Mouse (Mus musculus) thymus, postnatal 25 days (tissue): Measurements from ENCODE around the gene Gpt2.

Experiments
- DNase-seq: peaks from one replicate; pipeline ENCODE4 v3.0.0; 2022

Gene Gpt2

GRCm38 (mm10) chr8:85492125-85492875, at the start of gene Gpt2:
Gpt2 (plus strand) TSS chr8:85492576.
- peak; percentile 88 for DNase-seq

DNA sequence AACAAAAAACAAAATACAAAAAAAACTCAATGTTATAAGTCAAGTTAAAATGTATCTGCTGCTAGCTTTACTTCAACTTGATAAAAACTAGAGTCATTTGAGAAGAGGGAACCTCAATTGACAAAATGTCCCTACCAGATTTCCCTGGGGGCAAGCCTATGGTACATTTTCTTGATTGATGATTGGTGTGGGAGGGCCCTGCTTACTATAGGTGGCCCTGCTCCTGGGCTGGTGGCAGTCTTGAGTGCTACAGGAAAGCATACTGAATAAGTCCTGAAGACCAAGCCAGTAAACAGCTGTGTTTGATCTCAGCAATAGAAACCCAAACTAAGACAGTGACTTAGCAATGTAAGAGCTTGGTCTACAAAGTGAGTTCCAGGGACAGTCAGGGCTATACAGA, 48.3 kb upstream of the Gpt2 start:
- DNase-seq: no peak

DNA sequence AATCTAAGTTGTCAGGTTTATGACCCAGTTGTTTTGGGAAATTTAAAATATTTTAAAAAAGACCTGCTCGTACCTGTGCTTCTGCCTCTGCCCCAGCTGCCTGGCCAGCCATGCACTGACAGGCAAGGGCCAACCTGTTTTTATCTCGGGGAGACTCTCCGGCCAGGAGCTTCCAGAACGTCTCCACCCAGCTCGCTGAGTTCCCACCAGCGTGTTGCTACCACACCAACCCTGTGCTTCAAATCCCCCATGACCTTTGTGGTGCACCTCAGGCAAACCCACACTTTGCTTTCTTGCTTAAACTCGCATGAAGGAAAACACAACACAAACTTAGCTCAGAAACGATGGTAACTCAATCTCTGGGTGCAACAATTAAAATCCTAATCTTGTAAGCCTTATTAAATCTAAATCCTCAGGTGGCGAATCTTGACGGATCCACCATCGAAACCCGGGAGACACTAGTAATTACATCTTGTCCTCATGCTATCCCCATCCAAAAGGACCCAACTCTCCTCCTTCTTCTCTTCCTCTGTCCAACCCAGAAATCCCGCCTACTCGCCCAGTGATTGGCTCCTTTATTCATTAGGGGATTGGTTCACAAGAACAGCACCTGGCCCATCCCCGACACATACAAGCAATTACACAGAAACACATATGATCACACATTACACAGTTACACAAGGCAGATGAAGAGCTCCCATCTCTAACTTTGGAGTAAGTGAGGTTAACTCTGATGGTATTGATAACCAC, 46.3 kb upstream of the Gpt2 start:
- no peak for DNase-seq

- DNase-seq: no peak
These were observed 42.0 kb upstream of the Gpt2 start for GRCm38 (mm10) chr8:85450335-85450734.

DNA sequence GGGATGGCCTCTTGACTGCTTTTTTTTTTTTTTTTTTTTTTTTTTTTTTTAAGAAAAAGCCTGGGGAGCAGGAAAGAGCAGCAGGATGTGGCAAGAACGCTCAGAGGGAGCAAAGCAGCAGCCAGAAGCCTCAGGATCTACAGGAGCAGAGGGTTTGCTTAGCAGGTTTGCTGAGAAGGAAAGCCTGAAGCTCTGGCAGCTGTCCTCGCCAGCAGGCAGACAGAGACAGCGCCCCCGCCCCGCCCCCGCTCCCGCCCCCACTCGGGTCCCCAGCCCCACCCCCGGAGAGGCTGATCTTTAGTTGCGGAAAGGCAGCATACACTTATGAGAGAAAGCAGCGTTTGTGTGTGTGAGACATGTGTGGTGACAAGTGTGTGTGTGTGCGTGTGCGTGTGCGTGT, 40.0 kb upstream of the Gpt2 start:
- peak; percentile 38 for DNase-seq

DNA sequence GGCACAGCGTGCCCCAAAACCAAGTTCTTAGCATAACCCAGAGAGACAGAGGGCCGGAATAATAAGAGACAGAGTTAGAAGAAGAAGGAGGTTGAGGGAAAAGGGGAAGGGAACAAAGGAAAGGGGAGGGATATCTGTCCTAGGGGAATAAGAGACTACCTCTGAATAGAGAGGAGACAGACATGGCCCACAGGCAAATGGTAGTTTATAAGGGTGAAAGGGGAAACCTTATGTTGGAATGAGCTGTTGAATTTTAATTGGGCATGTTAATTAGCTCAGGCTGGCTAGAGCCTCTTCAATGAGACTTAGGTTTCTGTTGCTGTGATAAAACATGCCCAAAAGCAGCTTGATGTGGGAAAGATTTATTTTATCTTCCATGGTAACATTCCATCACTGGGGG, 39.1 kb upstream of the Gpt2 start:
- no peak for DNase-seq

DNA sequence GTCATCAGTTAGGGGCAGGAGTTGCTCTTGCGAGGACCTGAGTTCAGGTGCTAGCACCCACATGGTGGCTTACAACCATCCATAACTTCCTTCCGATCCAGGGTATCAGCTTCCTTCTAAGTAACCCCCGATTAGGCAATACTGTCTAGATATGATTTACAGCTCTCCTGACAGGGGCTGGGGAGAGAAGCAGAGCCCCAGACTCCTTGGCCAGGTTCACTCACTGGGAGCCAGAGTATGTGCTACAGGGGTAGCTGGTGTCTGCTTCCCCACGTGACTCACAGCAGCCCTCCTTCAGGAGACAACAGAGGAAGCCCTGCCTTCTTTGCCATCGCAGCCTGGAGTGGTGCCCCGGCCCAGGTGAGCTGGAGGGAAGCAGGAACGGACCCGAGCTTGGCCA, 37.6 kb upstream of the Gpt2 start:
- DNase-seq: no peak

GRCm38 (mm10) chr8:85456536-85456935, 35.8 kb upstream of the Gpt2 start:
- DNase-seq: peak; percentile 58

GRCm38 (mm10) chr8:85459582-85459981, 32.8 kb upstream of the Gpt2 start:
- DNase-seq: no peak

DNA sequence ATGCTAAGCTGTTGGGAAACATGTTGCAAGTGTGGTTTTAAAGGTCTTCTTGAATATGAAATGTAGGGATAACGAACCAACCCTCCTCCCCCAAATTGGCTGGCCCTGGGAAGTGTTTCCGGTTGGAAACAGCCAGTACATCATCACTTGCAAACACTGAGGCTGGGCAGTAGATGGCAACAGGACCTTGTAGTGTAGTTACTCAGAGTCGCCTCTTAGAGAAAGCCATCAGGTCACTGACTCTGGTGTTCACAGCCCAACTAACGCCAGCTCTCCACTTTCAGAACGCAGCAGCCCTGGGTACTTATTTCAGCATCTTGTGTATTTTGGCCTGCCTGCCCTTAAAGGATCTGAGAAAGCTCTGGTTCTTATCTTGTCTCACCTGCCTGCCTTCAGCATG, 31.6 kb upstream of the Gpt2 start:
- no peak for DNase-seq

DNA sequence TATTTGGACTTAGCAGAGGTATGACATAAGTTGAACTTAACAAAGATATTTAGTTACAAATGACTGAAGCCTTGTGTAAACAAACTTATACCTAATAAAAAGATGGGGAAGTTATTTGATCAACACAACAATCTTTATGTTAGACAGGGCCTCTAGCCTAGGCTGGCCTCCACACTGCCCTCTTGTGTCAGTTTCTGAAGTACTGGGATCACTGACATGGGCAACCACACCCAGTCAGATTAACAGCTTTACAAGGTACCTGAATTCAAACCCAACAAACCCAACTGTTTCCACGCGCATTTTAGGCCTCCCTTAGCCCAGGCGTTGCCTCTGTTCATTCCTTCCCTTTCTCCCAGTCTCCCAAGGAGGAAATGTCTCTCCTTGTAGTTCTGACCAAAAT, 31.0 kb upstream of the Gpt2 start:
- DNase-seq: peak; percentile 35

GRCm38 (mm10) chr8:85462441-85462840, 29.9 kb upstream of the Gpt2 start:
- no peak for DNase-seq

GRCm38 (mm10) chr8:85464316-85464715, 28.1 kb upstream of the Gpt2 start:
- DNase-seq: no peak

GRCm38 (mm10) chr8:85466056-85466455, 26.3 kb upstream of the Gpt2 start:
- DNase-seq: no peak

DNA sequence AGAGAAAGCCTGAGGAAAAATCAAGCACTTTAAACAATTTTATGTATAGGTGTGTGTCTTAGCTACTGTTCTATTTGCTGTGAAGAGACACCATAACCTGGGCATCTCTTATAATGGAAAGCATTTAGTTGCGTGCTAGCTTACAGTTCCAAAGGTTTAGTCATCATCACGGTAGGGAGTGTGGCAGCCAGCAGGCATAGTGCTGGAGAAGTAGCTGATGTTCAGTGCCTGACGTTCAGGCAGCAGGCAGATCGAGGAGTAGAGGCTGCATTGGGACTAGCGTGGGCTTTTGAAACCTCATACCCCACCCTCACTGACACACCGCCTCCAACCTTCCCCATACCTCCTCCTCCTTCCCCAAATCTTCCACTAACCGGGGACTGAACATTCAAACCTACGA, 21.6 kb upstream of the Gpt2 start:
- no peak for DNase-seq

DNA sequence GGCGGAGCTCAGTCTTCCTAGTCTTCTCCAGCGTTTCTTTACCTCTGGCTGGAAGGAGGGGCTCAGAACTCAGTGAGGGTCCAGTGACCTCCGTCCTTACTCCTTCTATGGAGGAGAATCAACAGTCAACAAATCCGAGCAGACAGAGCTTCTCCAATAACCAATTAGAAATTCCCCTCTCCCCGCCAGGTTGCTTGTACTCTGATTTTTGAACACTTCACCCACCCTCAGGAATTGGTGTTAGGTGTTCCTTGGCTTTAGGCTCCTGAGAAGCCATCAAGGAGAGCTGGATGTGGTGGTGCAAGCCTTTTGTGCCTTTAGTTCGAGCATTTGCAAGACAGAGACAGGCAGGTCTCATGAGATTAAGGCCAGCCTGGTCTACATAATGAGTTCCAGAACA, 19.6 kb upstream of the Gpt2 start:
- DNase-seq: no peak

GRCm38 (mm10) chr8:85473246-85473645, 19.1 kb upstream of the Gpt2 start:
- no peak for DNase-seq

DNA sequence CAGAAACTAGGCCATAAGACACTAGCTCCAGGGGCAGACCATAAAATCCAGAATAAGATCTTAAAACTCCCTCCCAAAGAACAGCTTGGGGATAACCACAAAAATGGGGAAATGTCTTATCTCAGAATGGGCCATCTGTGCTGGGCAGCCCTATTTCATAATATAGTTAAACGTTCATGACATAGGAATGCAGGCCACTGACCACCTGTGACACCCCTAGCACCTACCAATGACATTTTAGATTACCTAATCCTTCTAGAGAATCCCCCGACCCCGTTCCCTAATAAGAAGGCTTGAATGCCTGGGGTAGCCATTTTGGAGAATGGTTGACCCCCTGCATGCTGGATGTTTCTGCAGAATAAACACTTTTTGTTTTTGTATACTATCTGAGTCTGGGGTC, 17.5 kb upstream of the Gpt2 start:
- no peak for DNase-seq

DNA sequence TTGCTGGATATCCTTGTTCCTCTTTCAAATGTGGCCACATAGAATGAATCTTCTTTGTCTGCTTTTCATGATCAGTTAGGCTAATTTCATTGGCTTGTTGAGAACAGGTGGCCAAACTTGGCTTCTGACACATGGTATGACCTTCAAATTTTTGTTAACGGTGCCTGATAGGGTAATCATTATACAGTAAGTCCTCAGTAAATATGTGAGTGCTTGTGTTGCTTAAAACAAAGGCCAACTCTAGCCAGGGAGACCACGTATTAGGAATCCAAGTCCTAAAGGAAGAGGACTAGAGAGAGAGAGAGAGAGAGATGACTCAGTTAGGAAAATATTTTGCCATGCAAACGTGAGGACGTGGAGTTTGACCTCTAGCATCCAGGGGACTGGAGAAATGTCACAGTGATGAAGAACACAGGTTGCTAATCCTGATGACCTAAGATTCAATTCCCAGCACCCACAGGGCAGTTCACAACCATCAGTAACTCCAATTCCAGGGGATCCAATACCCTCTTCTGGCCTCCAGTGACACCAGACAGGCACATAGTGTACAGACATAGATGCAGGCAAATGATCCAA, 15.3 kb upstream of the Gpt2 start:
- DNase-seq: no peak

GRCm38 (mm10) chr8:85478397-85478796, 14.0 kb upstream of the Gpt2 start:
- DNase-seq: no peak

DNA sequence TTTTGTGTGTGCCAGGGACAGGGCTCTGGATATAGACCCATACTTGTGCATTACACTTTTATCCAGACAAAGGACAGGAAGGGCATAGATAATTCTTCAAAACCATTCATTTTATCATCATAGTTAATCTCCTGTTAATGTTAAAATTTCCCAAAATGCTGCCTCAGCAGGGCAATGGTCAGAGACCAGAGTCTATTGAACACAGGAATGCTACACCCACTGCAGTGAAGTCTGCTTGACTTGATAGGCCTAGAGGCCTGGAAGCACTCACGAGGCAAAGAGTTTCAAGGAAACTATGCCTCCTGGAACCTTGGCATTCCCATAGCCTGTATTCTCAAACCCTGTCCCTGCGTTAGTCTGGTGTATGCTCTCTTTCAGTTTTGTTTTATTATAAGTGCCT, 12.7 kb upstream of the Gpt2 start:
- no peak for DNase-seq

DNA sequence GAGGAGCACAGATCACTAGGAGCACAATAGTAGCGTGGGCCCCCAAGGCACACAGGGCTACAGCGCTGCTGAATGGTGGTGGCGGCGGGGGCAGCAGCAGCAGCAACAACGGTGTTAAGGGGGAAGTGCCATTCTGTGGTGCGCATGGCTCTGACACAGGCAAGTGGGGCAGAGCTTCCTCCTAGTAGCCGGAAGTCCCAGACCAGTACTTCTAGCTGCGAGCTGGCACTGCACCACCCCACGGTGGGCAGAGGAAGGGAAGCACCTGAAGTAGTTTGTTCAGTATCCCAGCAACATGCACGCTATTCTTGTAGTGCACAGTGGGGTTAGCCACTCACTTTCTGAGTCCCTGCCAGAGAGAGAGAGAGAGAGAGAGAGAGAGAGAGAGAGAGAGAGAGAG, 10.5 kb upstream of the Gpt2 start:
- peak; percentile 34 for DNase-seq

GRCm38 (mm10) chr8:85482427-85482826, 9.9 kb upstream of the Gpt2 start:
- DNase-seq: no peak

DNA sequence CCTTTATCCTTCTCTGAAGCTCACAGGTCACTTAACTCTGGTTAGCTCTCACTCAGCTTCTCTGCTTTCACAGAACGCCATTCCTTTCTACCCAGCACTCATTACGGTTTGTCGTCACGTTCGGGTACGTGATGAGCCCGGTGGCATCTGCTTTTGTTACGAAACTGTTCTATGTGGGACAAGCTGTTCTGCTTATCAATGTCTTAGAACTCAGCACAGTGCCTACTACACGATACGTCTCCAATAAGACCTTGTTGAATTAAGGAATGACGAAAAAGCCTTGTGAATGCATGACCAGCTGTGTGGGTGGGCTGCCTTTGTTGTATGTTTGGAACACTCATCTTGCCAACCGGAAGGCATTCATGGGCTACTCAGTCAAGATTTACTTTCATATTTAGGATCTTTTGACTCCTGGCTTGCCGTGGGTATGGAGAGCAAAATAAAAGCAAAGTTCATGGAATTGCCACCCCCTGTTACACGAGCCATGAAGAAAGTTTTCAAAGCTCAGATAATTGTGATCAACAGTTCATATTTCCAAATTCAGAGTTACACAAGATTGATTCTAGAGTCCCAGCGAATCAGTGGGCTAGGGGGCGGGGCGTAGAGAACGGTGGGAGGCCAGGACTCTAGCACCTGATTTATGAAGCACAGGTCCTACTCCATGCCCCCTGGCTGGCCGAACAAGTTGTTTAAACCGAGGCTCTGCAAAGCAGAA, 4.3 kb upstream of the Gpt2 start:
- DNase-seq: no peak
